Mouse (Mus musculus): ENCODE results near the gene Ube2f.

DNA sequence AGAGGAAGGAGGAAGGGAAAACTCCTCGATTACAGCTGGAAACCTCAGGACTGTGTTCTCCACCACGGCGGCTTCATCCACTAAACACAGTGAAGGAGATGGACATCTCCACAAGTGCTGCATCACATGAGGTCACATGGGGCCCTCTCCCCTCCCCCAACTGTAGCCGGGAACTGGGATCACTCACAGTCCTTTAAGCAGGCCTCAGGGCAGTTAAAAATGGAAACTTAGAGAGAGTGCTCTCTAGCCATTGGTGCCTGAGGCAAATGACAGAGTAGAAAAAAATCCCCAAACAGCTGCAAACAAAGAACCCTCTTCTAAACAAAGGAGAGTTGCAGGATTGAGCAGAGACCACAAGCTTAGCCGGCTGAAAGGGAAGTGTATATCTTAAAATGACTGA lies 63.1 kb downstream of the Ube2f start:
- TF ChIP-seq POLR2A (IDR thresholded peaks at IDR 0.05; ENCODE audit: extremely low read depth, insufficient read depth, low read length) (no peak), CTCF (IDR thresholded peaks at IDR 0.05; ENCODE audit: low read depth, low read length) (no peak)
